Mouse (Mus musculus) kidney, embryonic 16.5 days (tissue): ENCODE data around the gene Mcmbp. TPM values are rescaled to one million over a fixed set of nuclear protein-coding genes. Genes with fewer than 3 reads are reported as not detected.

Experiments
- ATAC-seq: fragments of 200-750 bp; cut with Nextera tagmentation; 2 replicates; pipeline ENCODE4 v1.8.0; 2017; ENCODE audit warnings: moderate TSS enrichment; ENCODE audit not compliant: low FRiP score, low TSS enrichment
- H3K27ac ChIP-seq: fragments of 300-500 bp; sonication (generic); 2 replicates; pipeline ENCODE4 v1.5.1; 2014; ENCODE audit warnings: low read length
- H3K27me3 ChIP-seq: fragments of 300-500 bp; sonication (generic); 2 replicates; pipeline ENCODE4 v1.6.1; 2014; ENCODE audit warnings: low read length, control low read depth, mixed read lengths; ENCODE audit not compliant: insufficient read depth
- H3K36me3 ChIP-seq: fragments of 300-500 bp; sonication (generic); 2 replicates; pipeline ENCODE4 v1.6.1; 2014; ENCODE audit warnings: low read length, control low read depth, mixed read lengths; ENCODE audit not compliant: insufficient read depth
- H3K4me1 ChIP-seq: fragments of 300-500 bp; sonication (generic); 2 replicates; pipeline ENCODE4 v1.6.1; 2014; ENCODE audit warnings: low read length, control low read depth, mixed read lengths; ENCODE audit not compliant: insufficient read depth
- H3K4me2 ChIP-seq: fragments of 300-500 bp; sonication (generic); replicated peaks from 2 replicates; pipeline ENCODE4 v1.6.1; 2014; ENCODE audit warnings: low read depth, low read length
- H3K4me3 ChIP-seq: fragments of 300-500 bp; sonication (generic); 2 replicates; pipeline ENCODE4 v1.5.1; 2014; ENCODE audit warnings: mild to moderate bottlenecking, low read length
- H3K9ac ChIP-seq: fragments of 300-500 bp; sonication (generic); replicated peaks from 2 replicates; pipeline ENCODE4 v1.6.1; 2014; ENCODE audit warnings: low read length
- H3K9me3 ChIP-seq: fragments of 300-500 bp; sonication (generic); 2 replicates; pipeline ENCODE4 v1.6.1; 2016; ENCODE audit warnings: low read length, control low read depth
- WGBS: fragments of 180-500 bp; shearing (Covaris S2); extraction: QIAGEN DNeasy Blood & Tissue Kit; methylation state at CpG from one replicate; pipeline ENCODE4 v1.1.7; 2014; 5-methylcytosine and 5-hydroxymethylcytosine counted together
- polyA plus RNA-seq: library from polyadenylated mRNA; unstranded; fragments of >200 nt; fragmentation: Nextera tagmentation; extraction: Ambion mirVana; gene quantifications from 2 replicates; pipeline ENCODE4 v1.2.1, GENCODE M21; 2015

Mcmbp gene
- polyA plus RNA-seq, 1 experiment from 2014 or later: 54.8 TPM

DNA sequence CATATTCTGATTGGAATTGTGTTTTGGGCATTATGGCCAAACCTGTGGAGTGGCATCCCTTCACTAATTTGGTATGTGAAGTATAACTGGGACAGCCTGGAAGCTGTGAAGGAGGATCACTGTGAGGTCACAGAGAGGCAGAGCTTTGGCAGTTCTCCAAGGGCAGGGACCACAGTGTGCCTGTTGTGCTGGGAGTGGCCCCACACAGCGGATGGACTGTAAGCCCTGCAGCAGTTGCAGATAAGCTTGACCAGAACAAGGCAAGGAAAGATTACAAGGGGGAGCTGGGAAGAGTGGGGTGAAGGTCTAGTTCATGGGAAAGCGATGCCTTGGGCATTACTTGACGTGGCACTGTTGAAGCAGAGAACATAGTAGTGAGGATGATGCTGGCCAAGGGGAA is 8.5 kb upstream of the Mcmbp start:
- Histone ChIP-seq H3K27me3 (no peaks in the 10 kb centered on the region), H3K9ac (no peak overlapping the region), H3K27ac (no peak overlapping the region), H3K4me2 (no peak overlapping the region), H3K9me3 (no peaks in the 10 kb centered on the region), H3K4me1 (peaks cover 42% of the 10 kb centered on the region), H3K36me3 (peaks cover 24% of the 10 kb centered on the region; the same call in 1 of the 2 replicates), H3K4me3 (no peak overlapping the region)
- WGBS: 54% methylated on average over 3 of the region's 3 CpGs
- ATAC-seq: peak; percentile 43; the same call in 1 of the 2 replicates

DNA sequence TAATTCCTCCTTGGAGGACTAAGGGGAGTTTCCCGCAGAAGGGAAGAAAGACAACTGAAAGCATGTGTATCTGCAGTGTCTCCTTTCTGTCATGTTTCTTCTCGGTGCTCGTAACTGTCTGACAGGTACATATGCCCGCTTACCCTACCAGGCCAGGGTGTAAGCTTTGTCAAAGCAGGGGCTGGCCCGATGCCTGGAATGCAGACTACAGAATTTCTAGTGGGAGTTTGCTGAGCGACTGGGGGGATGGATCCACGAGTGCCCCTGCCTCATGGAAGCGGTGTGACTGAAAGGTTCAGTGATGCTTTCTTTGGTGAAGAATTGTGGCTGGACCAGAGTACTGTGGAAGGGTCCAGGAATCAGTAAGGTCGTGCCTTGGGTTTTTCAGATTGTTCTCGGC is 5.9 kb upstream of the Mcmbp start:
- Histone ChIP-seq H3K4me2 (peak overlapping the region; percentile 83), H3K9ac (peak overlapping the region; percentile 94; the same call in 1 of the 2 replicates), H3K4me3 (peak overlapping the region; percentile 97), H3K27me3 (no peaks in the 10 kb centered on the region), H3K9me3 (no peaks in the 10 kb centered on the region), H3K4me1 (peaks cover 42% of the 10 kb centered on the region), H3K27ac (no peak overlapping the region), H3K36me3 (peaks cover 12% of the 10 kb centered on the region; the same call in 1 of the 2 replicates)
- 86% methylated on average over 10 of the region's 10 CpGs for WGBS
- ATAC-seq: no peak

DNA sequence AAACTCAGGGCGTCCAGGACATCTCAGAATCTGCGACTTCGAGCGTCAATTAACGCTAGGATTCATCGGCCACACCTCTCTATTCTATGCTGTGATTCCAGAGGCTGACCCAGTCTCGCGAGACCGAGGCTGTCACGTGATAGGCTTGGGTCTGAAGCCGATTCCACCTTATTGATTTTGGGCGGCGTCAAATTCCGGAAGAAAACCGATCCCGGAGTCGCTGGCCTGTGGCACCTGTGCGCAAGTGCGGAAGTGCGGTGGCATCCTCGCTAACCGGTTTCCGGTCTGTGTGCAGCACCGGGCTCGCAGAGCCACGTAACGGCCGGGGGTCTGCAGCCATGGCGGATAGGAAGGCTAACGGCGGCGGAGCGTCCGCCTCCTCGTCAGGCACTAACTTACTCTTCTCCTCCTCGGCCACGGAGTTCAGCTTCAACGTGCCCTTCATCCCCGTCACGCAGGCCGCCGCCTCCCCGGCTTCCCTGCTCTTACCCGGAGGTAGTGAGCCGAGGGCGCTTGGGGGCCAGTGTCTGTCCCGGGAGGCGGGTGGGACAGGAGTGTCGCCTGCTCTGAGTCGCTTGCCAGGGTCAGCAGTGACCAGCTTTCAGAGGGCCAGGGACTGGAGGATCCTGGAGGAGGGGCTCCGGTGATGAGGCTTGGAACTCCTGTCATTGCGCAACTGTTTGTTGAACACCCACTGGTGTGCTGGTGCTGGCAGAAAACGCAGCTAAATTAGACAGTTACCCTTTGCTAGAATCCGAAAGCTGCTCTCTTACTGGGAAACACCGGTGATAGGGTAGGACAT is 4.6 kb upstream of the Mcmbp start, which contains the start of gene Sec23ip:
Sec23ip (plus strand) TSS at position 260 of the 802 bp plus-strand sequence.
- H3K9me3 ChIP-seq: no peaks in the 10 kb centered on the region
- peak within 1 kb of the TSS; percentile 83 for H3K4me2 ChIP-seq
- peak within 1 kb of the TSS; percentile 56 for H3K27ac ChIP-seq
- under 1% methylated on average over 55 of the region's 55 CpGs for WGBS
- peak within 1 kb of the TSS; percentile 97 for H3K4me3 ChIP-seq
- peaks cover 42% of the 10 kb centered on the region for H3K4me1 ChIP-seq
- peak within 1 kb of the TSS; percentile 94 for H3K9ac ChIP-seq
- H3K36me3 ChIP-seq: no peaks in the 10 kb centered on the region
- H3K27me3 ChIP-seq: no peaks in the 10 kb centered on the region
- ATAC-seq: peak; percentile 86

DNA sequence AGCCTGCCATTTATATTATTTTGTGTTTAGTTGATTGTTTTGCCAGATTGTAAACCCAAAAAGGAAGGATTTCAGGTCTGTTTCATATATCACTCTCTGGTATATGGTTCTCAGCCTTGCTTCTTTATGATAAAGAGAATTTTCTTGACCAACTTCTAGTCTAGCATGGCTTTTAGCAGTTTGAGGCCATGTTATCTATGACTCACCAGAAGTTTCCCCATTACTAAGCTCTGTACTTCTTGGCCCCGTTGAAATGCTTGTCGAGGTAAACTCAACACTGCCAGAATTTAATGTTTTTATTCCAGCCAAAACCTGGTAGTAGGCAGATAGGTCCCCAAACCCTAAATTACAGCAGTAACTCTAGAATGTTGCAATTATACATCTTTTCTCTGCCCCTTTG is 3.6 kb upstream of the Mcmbp start:
- no peaks in the 10 kb centered on the region for H3K36me3 ChIP-seq
- no peak for ATAC-seq
- H3K9me3 ChIP-seq: no peaks in the 10 kb centered on the region
- H3K9ac ChIP-seq: peak overlapping the region; percentile 52; the same call in 1 of the 2 replicates
- peak overlapping the region; percentile 97 for H3K4me3 ChIP-seq
- H3K4me1 ChIP-seq: peaks cover 40% of the 10 kb centered on the region
- no peaks in the 10 kb centered on the region for H3K27me3 ChIP-seq
- peak overlapping the region; percentile 83 for H3K4me2 ChIP-seq
- H3K27ac ChIP-seq: no peak overlapping the region
- 64% methylated on average over 2 of the region's 2 CpGs for WGBS

DNA sequence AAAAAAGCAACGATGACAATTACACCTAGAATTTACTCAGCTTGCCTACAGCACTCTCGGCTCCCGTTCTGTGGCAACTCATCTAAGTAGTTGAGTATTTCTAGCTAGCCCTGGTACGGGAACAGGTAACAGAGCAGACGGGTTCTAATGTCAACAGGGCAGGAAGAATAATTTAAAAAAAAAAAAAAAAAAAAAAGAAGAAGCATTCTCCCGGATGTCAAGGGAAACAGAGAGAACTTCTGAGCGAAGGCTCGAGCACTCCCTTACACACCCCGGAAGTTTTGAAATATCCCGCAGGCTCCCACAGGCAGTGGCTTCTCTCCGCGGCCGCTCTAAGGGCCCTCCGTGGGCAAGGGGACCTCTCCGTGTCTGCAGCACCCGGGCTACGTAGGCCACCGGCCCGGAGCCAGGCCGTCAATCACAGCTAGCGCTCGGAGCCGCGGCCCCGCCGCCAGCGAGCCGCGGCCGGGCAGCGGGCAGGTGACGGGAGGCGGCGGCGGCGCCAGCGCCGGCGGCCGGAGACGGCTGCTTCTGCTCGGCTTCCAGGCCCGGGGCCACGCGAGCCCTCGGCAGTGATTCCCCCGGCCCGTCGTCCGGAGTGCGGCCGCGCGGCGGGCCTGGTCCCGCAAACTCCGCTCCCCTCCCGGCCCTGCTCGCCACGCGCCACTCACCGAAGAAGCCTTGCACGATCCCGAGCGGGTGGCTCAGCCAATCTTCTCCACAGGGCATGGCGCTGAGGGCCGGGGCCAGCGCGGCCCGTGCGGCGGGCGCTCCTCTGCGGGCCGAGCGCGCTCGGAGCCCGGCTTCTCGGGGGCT is 625 bp downstream of the Mcmbp start:
- Histone ChIP-seq H3K9me3 (0 out of 2 replicates have a peak, but pooled peaks cover under 1% of the 10 kb centered on the region), H3K4me1 (peaks cover 19% of the 10 kb centered on the region), H3K27me3 (no peaks in the 10 kb centered on the region), H3K36me3 (peaks cover 6% of the 10 kb centered on the region; the same call in 1 of the 2 replicates), H3K9ac (peak overlapping the region; percentile 99), H3K4me3 (peak overlapping the region; percentile 99), H3K27ac (peak overlapping the region; percentile 88), H3K4me2 (peak overlapping the region; percentile 89)
- peak; percentile 50 for ATAC-seq
- under 1% methylated on average over 70 of the region's 80 CpGs for WGBS

DNA sequence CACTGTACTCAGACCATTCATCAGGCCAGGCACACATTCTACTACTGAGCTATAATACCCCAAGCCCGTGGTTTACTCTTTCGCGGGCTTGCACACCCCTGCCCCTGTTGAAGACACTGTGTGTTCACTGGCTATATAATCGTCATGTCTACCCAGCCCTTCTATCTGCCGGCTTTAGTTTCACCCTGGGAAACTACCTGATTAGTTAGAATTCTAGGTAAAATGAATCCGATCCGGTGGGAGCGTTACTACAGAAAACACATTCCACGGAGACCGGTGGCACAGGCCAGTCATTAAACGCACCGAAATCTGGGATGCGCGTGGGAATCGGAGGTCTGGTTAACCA is 1.2 kb downstream of the Mcmbp start:
- H3K4me1 ChIP-seq: peaks cover 16% of the 10 kb centered on the region
- H3K4me2 ChIP-seq: peak overlapping the region; percentile 89
- H3K4me3 ChIP-seq: peak overlapping the region; percentile 99
- H3K9me3 ChIP-seq: 0 out of 2 replicates have a peak, but pooled peaks cover 5% of the 10 kb centered on the region
- H3K27me3 ChIP-seq: no peaks in the 10 kb centered on the region
- under 1% methylated on average over 15 of the region's 15 CpGs for WGBS
- H3K27ac ChIP-seq: no peak overlapping the region
- ATAC-seq: no peak
- H3K9ac ChIP-seq: peak overlapping the region; percentile 99
- H3K36me3 ChIP-seq: peaks cover 10% of the 10 kb centered on the region; the same call in 1 of the 2 replicates

DNA sequence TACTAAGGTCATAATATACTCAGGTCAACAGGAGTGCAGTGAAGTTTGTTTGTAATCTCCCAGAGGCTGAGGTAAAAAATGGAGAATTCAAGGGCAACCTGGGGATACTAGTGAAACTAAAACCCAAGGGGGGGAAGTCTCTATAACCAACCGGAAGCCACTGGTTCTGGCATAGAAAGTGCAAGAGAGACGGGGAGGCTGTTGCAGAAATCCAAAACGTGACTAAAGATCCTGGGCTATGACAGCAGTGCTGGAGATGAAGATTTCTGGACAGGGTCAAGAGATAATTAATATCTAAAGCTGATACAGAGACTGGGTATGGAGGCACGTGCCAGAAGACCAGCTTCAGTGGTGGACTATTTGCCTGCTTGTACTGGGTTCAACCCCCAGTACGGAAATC is 2.3 kb downstream of the Mcmbp start:
- Histone ChIP-seq H3K4me1 (peaks cover 13% of the 10 kb centered on the region), H3K9me3 (0 out of 2 replicates have a peak, but pooled peaks cover 5% of the 10 kb centered on the region), H3K9ac (no peak overlapping the region; the same call in 1 of the 2 replicates), H3K4me2 (peak overlapping the region; percentile 89), H3K27ac (no peak overlapping the region), H3K27me3 (no peaks in the 10 kb centered on the region), H3K36me3 (peaks cover 10% of the 10 kb centered on the region; the same call in 1 of the 2 replicates), H3K4me3 (peak overlapping the region; percentile 99)
- no peak for ATAC-seq
- 56% methylated on average over 5 of the region's 5 CpGs for WGBS

DNA sequence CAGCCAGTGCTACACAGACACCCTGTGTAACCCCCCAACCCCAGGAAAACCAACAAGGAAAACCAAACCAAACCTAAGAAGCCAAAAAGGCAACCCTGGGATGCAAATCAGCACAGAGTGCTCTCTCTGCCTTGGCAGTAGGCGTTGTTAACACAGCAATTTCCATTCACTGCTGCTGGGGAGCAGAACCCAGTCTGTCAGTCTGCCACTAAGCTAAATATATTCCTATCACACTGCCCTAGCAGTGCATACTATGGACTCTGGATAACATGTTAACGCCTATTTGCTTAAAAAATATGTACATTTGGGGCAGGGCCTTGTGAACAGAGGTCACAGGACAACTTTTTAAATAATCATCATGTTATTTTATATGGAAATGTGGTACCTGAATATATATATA is 8.7 kb downstream of the Mcmbp start:
- Histone ChIP-seq H3K9me3 (0 out of 2 replicates have a peak, but pooled peaks cover 5% of the 10 kb centered on the region), H3K4me3 (no peak overlapping the region), H3K27ac (no peak overlapping the region), H3K4me1 (peaks cover 10% of the 10 kb centered on the region; the same call in 1 of the 2 replicates), H3K9ac (no peak overlapping the region), H3K27me3 (no peaks in the 10 kb centered on the region), H3K36me3 (peaks cover 9% of the 10 kb centered on the region; the same call in 1 of the 2 replicates), H3K4me2 (no peak overlapping the region)
- ATAC-seq: no peak
- 79% methylated on average over 2 of the region's 2 CpGs for WGBS

DNA sequence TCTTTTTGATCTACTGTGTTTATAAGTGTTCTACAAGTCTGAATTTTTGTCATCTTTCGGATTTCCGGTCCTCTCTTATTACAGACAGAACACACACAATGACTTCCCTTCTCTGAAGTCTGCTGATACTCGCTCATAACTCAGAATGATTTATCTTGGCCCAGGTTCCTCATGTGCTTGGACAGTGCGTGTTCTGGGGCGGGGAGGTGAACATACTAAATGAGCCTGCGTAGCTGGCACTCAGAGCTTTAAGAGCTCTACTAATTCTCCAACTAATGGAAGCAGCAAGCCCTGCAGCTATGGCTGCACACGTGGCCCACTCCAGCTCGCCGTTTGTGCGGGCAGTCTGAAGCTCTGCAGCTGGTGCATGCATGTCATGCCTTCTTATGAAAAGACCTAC is 11.6 kb downstream of the Mcmbp start:
- Histone ChIP-seq H3K4me1 (peaks cover 15% of the 10 kb centered on the region), H3K9me3 (no peaks in the 10 kb centered on the region), H3K27me3 (no peaks in the 10 kb centered on the region), H3K4me3 (no peak overlapping the region), H3K4me2 (no peak overlapping the region), H3K9ac (no peak overlapping the region), H3K36me3 (no peaks in the 10 kb centered on the region), H3K27ac (no peak overlapping the region)
- ATAC-seq: no peak
- WGBS: 65% methylated on average over 10 of the region's 10 CpGs
